Mouse (Mus musculus): Measurements from ENCODE around the gene Sbno2.

Sbno2 gene

DNA sequence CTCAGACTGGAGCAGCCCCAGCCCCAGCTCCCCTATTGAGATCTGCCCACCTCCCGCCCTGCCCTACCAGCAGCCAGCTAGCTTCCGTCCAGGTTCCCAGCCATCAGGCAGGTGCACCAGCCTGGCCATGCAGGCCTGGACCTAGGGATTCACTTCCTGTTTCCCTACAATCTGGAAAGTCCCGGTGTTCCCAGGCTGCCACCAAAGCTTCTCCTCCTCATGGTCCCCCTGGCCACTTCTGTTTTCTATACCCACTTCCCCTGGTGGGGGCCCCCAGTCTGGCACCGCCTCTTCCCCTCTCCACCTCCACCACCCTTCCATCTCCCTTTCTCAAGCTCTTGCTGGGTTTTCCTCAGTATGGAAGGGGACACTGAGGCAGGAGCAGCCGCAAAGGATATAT lies at the start of gene Sbno2:
TSS of gene Sbno2 (minus strand) at position 112 of the 400 bp plus-strand sequence.
- DNase-seq: no peak

DNA sequence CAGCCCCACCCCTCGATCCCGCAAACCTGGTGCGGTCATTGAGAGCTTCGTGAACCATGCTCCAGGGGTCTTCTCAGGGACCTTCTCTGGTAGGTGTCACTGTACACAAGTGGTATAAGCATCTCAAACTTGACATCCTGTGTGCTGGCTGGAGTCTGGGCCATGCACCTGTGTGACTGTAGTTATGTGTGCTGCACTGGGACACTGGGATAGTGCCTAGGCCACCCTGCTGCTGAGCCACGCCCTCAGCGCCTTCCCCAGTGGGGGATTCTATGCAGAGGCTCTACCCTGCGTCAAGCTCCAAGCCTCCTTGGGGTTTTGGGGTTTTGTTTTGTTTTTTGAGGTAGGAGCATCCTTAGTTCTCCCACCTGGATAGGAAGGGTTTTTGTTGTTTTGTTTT lies 49.0 kb upstream of the Sbno2 start:
- no peak for DNase-seq

DNA sequence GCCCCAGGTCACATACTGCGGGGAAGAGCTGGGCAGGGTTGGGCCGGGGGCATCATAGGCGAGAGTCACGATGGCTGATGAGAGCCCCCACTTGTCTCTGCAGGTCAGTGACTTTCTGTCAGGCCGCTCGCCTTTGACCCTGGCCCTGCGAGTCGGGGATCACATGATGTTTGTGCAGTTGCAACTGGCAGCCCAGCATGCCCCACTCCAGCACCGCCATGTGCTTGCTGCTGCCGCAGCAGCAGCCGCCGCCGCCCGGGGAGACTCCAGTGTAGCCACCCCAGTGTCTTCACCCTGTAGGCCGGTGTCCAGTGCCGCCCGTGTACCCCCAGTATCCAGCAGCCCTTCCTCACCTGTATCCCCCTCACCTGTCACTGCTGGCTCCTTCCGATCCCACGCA lies 48.3 kb upstream of the Sbno2 start:
- no peak for DNase-seq

DNA sequence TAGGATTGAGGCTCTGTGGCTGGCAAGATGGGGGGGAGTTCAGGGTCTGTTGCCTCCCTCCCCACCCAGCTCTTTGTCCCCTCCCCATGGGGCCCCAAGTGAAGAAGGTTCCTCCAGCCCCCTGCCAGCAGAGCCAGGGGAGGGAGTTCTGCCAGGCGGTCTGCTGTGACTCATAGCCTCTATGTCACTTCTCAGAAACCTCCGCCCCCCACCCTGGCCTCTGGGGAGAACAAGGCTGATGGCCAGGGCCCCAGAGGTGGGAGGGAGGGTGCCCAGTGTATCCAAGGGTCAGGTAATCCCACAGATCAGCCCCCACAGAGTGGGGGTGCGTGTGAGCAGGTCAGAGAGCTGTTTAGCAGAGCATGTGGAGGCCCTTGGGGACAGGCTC lies 47.5 kb upstream of the Sbno2 start:
- peak; percentile 55 for DNase-seq

DNA sequence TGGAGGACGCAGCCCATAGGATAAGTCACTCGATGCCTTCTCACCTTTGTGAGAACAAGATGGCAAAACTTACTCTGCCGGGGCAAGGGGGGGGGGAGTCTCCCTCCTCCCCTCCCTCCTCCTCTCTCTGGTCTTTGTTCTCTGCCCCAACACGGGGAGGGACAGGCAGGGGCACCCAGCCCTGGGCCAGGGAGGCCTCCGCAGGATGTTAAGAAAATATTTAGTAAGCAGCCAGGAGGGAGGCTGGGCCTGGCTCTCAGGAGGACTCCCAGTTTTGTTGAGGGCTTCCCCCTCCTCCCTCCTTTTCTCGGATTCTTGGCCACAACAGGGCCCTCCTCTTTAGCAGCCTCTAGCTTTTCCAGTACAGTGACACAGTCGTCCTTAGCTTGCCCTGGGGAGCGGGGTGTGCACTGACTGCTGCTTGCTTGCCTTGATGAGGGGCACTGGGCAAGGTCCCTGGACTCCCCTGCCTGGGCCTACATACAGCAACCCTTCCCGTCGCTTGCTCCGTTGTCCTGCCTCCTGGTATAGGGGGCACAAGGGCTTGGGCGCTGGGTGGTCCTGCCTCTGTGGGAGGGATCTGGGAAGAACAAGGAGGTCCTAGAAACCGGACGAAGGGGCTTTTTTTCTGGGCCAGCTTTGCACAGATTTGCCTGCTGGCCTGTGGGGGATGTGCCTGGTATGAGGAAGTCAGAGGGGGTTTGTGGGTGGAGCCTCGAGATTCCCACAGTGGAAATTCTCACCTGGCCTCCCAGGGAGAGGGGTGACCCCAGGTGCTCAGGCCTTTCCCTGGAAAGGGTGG lies 46.9 kb upstream of the Sbno2 start:
- peak; percentile 73 for DNase-seq

DNA sequence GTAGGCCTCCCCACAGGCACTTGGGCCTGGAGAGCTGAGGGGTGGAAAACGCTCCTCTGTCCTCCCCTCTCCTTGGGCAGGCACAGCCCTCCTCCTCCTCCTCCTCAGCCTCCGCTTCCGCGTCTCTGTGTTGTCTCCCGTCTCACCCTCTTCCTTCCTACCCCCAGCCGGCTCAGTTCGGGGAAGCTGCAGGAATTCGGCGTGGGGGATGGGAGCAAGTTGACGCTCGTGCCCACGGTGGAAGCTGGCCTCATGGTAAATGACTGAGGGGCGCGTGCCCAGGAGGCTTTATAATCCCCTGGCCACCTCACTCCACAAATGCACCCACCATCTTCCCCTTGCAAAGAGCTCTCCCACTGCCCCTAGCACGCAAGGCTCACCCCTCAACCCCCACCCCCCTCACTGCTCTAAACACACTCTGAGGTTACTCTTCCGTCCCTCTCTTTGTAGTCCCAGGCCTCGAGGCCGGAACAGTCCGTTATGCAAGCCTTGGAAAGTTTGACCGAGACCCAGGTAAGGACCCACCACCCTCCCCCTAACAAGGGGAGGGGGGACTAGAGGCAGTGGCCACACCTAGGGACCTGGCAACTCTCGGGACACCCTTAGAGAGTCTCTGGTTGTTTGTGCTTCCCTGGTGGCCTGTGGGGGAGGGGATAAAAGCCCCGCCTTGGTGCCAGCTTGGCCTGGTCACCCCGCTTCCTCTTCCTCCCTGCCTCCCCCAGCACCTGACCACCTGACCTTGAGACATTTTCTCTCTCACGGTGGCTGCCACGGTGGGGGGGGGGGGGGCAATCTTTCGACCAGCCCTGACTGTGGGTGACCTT lies 46.1 kb upstream of the Sbno2 start:
- peak; percentile 83 for DNase-seq

DNA sequence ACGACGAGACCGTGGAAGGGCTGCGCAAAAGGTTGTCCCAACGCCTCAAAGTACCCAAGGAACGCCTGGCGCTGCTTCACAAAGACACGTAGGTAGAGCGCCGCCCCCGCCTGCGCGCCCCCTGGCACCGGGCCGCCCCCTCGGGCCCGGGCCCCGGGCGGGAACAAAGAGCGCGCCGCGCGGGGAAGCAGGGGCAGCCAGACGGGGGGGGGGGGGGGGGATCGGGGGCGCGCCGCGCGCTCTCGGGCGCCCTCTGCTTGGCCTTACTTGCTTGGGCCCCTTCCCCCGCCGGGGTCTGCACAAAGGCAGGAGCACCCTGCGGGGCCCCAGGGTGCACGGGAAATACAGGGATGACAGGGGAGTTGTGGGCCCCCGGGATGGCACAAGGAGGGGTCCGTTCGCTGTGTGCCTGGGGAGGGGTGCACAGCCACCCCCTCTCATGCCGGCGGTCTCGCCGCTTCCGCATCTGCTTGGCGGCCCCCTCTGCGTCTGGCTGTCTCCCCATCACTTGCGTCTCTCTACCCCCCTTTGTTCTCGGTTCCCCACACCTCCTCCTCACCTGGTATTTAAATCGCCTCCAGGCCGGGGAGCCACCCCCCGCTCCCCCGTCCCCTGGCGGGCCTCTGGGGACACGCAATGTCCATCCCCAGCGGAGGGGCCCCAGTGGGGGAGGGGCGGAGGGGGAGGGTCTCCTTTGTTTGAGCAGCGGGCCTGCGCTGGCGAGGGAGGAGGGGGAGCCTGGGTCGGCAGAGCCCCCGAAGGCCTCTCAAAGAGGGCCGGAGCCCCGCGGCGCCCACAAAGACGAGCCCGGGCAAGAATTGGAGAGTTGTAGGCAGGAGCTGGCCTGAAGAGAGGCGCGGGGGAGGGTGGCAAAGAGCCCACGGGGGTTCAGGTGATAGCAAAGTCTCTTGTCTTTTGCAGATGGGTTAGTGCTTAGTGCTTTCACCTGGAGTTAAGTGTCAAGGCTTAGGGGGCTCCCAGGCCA lies 45.1 kb upstream of the Sbno2 start:
- peak; percentile 55 for DNase-seq

DNA sequence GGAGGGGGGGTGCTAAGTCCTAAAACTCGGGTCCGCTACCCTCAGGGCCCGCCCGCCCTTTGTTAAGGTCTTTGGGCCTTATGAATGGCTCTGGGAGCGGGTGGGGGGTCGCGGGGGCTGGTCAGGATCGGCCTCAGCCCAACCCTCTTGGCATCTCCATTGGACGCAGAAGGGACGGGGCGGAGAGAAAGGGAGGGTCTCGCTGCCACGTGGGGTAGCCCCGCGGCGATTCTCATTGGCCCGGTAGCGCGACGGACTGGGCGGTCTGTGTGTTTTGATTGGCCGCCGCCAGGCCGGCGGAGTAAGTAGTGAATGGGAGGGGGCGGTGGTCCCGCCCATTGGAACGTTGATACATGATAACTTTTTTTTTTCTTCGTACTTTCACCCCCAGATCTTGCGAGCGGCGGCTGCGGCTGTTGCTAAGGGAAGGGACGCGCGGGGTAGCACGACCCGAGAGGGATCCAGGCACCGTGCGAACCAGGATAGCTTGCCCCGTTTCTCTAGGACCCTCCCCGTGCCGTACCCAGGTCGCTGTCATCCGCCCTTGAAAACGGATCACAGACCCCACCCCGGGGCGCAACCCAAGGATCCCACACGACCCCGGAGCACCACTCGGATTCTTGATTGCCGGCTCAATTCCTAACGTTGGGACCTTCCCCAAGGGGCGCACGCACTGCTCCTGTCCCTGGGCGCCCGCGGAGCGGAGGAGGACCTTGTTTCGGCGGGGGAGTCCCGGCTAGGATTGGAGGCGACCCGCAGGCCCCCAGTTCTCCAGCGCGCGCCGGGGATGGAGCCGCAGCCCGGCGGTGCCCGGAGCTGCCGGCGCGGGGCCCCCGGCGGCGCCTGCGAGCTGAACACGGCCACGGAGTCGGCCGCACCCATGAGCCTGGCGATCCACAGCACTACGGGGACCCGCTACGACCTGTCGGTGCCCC lies 44.2 kb upstream of the Sbno2 start:
- peak; percentile 97 for DNase-seq

DNA sequence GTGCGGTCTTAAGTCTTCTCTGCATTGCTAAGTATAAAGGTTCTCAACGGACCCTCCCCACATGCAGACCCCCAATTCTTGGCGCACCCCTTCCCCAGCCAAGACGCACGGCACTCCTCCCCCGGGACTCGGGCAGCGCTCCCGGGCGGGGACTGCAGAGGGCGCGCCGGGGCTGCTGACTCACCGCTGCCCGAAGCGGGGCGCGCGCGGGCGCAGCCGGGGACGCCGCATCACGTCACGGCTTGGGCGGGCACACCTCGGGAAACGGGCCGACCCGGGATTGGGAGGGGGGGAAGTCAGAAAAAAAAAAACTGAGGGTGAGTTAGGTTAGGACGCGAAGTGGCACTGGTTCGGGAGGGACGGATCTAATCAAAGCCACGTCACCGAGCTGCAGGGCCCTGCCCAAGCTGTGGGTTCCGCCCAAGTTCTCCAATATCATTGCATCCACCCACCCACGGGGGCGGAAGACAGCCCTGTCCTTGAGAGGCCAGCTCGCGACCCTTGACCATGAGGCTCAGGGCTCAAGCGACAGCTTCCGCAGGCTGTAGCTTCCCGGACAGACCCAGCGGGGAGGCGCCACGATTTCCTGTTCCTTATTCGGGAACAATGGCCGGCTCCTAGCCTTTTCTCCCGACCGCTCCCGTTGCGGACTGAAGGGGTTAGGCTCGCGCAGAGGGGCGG lies 43.4 kb upstream of the Sbno2 start:
- peak; percentile 96 for DNase-seq

DNA sequence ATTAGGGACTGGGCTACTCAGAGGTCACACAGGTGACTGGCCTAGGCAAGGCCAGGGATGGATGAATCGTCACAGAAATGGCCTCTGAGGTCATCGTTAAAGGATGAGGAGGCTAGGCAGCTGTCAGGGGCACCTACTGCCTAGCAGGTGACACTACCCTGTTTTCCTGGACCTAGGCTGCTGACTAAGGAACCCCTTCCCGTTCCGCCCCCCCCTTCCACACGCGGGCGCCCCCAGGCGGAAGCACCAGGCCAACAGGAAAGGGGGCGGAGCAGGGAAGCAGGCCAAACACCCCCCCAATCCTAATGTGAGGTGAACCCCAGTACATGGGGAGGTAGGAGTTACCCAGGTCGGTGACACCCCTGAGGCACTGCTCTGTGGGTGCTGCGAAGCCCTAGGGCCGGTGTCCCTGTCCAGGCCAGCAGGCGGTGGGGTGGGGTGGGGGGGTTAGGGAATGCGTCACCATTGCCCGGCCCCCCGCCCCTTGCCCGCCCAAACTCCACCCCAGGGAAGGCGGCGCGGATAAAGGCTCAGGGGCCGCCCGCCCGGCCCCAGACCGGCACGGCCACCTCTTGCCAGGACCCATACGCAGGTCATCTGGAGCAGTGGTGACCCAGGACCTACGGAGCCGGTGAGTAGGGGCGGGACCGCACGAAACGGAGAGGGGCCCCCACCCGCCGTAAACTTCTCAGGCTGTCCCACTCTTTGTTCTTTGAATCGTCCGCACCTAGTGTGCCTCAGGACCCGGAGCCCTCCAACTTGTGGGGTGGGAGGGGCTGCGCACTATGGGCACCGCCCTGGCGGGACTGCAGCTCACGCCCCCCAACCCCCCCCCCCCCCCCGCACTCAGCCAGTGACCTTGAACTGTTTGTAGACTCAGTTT lies 42.6 kb upstream of the Sbno2 start, which contains the start of gene Midn:
TSS of gene Midn (plus strand) at position 554 of the 883 bp plus-strand sequence.
- DNase-seq: peak; percentile 87

DNA sequence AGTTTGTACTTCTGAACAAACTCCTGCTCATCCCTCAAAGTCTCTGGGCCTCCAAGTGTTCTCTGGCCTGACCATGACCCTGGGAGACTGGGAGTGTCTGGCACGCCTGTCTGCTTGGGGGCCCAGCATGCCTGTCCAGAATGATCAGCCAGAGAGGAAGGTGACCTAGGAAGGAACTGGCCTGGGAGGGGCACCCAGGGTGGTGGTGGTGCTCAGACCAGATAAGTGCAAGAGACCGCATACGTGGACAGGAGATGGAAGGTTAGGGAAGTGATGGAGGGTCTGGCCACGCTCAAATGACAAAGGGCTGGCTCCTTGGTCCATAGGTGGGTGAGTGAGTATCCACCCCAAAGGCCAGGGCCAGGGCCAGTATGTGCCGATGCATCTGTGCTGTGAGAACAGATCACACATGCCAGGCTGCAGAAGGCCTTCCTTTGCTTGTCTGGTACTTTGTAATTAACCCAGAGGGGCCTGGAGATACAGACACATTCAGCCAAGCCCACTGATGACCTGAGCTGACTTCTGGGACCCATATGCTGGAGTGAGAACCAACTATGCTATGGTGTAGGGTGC lies 41.9 kb upstream of the Sbno2 start:
- DNase-seq: no peak

DNA sequence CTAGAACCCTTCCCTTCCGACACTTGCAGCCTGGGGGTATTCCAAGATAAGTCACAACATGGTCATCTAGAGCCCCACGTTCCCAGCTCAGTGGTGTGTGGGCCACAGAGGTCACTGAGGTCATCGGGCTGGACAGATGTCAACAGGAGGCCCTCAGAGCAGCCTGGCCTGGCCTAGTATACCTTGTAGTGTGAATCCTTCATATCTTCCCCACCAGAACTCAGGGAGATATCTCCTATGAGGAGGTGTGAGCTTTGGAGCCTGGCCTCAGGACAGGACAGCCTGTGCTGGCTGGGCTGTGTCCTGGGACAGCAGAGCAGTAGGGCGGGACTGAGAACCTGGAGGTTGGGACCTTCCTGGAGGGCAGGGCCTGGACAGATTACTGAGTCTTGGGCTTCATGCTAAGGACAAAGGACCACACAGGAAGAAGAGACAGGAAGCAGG lies 41.2 kb upstream of the Sbno2 start:
- DNase-seq: no peak

DNA sequence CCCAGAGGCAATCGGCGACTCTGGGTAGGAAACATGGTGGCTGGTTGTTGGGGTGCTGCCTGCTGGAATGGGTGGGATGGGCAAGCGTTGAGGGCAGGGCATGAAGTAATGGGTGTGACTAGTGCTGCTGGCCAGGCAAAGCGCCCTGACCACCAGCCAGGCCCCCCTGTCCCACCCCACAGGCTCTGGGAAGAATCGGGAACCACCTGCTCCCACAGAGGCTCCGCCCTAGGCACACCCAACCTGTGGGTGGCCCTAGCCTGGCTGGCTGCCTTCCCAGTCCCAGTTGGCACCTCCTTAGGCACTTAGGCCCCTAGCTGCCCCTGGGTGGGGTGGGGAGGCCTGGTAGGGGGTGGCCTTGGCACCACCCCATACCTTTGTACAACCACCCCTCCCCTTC lies 40.5 kb upstream of the Sbno2 start:
- DNase-seq: peak; percentile 68

DNA sequence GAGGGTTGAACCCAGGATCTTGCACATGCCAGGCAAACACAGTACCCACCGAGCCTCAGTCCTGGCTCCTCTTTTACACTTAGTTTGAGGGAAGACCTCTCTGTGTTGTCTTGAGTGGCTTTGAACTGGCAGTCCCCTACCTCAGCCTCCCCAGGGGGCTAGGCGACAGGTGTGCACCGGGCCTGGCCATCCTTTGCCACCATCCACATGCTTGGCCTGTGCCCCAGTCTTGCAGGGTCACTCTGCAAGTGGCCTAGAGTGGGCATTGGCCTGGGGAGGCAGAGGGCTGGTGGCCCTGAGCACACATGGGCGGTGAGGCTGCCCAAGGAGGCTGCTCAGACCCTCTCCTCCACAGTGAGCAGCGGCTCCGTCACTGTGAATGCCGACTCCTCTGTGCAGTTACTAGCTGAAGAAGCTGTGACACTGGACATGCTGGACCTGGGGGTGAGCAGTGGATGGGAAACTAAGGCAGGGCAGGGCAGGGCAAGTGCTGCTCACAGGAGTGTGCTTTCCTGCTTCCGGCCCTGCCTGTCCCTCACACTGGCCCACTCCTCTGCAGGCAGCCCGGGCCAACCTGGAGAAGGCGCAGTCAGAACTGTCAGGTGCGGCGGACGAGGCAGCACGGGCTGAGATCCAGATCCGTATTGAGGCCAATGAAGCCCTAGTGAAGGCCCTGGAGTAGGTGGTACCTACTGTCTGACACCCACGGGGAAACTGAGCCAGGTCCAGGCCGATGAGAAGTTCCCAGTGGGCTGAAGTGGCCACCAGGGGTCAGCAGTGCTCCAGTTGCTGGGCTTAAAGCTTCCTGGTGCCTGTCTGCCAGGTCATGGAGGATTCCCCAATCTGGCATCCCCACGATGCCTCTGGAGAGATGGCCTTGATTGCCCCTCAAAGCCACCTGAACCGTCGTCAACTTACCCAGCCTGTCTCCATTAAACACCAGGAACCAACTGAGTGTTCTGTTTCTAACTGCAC lies 39.8 kb upstream of the Sbno2 start:
- peak; percentile 89 for DNase-seq

DNA sequence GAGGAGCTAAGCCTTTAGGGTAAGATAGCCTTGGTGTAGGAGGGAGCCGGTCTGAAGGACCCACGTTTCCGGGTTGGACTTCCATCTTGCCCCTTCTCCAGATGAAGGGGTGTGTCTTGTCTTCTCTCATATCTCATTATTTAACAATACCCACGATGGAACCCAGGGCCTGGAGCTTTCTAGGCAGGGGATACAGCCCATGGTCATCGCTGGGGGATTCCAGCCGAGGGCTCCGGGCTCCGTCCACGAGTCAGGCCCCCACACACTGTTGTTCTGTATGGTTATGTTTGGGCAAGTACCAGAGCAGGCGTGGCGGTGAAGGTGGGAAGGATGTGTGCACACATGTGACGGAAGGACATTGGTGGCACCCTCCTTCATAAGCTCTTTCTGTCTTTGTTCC lies 38.8 kb upstream of the Sbno2 start:
- DNase-seq: no peak

DNA sequence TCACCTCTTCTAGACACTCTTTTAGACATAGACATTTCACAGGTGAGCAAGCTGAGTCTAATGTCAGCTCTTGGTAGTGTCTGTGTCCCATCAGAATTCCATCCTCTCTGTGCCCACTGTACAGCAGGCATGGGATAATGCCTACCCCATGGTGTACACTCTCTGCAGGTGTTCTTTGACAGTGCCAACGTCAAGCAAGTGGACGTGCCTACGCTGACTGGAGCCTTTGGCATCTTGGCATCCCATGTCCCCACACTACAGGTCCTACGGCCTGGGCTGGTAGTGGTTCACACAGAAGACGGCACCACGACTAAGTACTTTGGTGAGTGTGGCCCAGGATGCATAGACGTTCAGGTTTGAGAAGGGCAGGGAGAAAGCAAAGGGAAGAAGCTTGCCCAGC lies 38.3 kb upstream of the Sbno2 start:
- DNase-seq: no peak

DNA sequence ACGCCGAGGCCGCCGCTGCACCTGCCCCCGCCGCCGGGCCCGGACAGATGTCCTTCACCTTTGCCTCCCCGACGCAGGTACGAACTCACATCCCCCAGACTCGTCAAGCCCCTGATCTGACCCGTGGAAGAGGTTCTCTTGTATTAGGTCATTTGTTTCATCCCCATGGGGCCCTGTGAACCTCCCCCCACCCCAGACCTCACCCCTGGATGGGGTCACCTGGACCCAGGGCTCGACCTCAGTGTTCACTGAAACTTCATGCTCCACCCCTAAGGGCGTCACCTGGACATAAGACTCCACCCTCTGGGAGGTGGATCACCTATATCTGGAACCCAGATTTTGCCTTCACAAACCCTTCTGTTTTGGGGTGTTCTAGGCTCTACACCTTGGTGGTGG lies 37.2 kb upstream of the Sbno2 start:
- no peak for DNase-seq

DNA sequence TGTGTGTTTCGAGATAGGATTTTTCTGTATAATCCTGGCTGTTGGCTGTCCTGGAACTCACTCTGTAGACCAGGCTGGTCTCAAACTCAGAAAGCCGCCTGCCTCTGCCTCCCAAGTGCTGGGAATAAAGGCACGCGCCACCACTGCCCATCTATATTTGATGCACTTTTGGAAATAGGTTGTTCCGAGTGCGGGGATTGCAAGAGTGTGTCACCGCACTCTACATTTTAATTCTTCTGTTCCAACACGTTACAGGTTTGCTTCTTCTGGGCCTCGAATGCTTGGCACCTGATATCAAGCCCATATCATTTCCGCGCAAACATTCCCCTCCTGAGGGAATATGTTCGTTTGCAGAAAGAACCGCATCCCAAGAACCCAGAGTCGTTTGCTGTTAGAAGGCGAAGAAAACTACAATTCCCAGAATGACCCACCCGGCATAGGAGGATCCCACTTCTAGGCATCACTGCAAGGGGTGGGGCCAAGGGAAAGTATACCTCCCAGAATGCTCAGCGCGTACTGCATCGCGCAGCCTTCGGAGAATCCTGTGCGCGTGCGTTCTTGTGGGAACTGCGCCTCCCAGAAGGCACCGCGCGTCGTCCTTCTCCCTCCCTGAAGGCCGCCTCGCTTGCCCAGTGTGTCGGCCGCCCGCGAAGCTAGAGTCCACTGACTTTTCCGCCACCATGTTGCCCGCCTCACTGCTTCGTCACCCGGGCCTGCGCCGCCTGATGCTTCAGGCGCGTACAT lies 36.6 kb upstream of the Sbno2 start:
- peak; percentile 95 for DNase-seq
